Mouse (Mus musculus) heart, adult 2 months (tissue): Measurements from ENCODE around the gene Pum2.

Experiments used
- CTCF ChIP-seq: fragments of 200-600 bp; IDR thresholded peaks from 2 replicates; pipeline ENCODE4 v1.8.1; 2022; ENCODE audit warnings: antibody characterized with exemption, mild to moderate bottlenecking, moderate library complexity
- POLR2A ChIP-seq: fragments of 200-500 bp; IDR thresholded peaks from 2 replicates; pipeline ENCODE4 v1.6.1; 2011; ENCODE audit warnings: mild to moderate bottlenecking, low read depth, low read length, control low read depth; ENCODE audit not compliant: insufficient read depth

DNA sequence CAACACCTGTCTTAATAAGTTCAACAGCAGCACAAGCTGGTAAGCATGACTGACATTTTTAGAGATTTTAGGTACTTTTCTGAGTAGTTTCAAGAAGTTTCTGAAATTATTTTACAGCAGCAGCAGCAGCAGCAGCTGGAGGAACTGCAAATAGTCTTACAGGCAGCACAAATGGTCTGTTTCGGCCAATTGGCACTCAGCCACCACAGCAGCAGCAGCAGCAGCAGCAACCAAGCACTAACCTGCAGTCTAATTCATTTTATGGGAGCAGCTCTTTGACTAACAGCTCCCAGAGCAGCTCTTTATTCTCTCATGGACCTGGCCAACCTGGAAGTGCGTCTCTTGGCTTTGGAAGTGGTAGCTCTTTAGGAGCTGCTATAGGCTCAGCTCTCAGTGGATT, 54.8 kb downstream of the Pum2 start:
- TF ChIP-seq CTCF (no peak), POLR2A (no peak)
